Mouse (Mus musculus): ENCODE results near the gene Fndc3b. TPM values are rescaled to one million over a fixed set of nuclear protein-coding genes. Genes with fewer than 3 reads are reported as not detected.

Fndc3b gene
- polyA plus RNA-seq, 1 experiment from 2014 or later: 29.0 TPM

- Histone ChIP-seq H3K4me3 (ENCODE audit: control insufficient read depth in 1 of 2, insufficient read depth in 1 of 2, low read depth in 1 of 2, low read length in 2 of 2) (no peak overlapping the region), H3K4me1 (ENCODE audit: control insufficient read depth in 2 of 2, insufficient read depth in 2 of 2, low read length in 2 of 2) (peaks cover 34 to 73% of the 10 kb centered on the region in 2 experiments), H3K36me3 (ENCODE audit: control insufficient read depth, insufficient read depth, low read length) (peaks cover 9% of the 10 kb centered on the region; the same call in 1 of the 2 replicates), H3K27me3 (ENCODE audit: control insufficient read depth, insufficient read depth, low read length) (no peaks in the 10 kb centered on the region), H3K9ac (ENCODE audit: low read length) (no peak overlapping the region), H3K4me2 (ENCODE audit: low read length) (no peak overlapping the region), H3K9me3 (ENCODE audit: control insufficient read depth, low read length) (no peaks in the 10 kb centered on the region), H3K27ac (replicated peaks in 1 of 2; ENCODE audit: control insufficient read depth in 1 of 2, insufficient read depth in 1 of 2, low read depth in 2 of 2, low read length in 2 of 2) (peak overlapping the region in 1 of 2 experiments; percentile 51; a peak in 1 of 4 replicates)
- no peak for ATAC-seq (ENCODE audit: insufficient number of reproducible peaks, insufficient read depth, low FRiP score, low read depth)
- WGBS: 62% methylated on average over 16 of the region's 16 CpGs
Measured at GRCm38 (mm10) chr3:27695612-27696448, 15.3 kb downstream of the Fndc3b start.

- 0 out of 4 replicates have a peak overlapping the region, but pooled peaks of 1 of the 2 experiments have one; percentile 51 for H3K27ac ChIP-seq (replicated peaks in 1 of 2; ENCODE audit: control insufficient read depth in 1 of 2, insufficient read depth in 1 of 2, low read depth in 2 of 2, low read length in 2 of 2)
- no peaks in the 10 kb centered on the region for H3K27me3 ChIP-seq (ENCODE audit: control insufficient read depth, insufficient read depth, low read length)
- no peaks in the 10 kb centered on the region for H3K9me3 ChIP-seq (ENCODE audit: control insufficient read depth, low read length)
- H3K4me2 ChIP-seq (ENCODE audit: low read length): no peak overlapping the region
- H3K9ac ChIP-seq (ENCODE audit: low read length): no peak overlapping the region
- WGBS: 66% methylated on average over 10 of the region's 10 CpGs
- no peak overlapping the region for H3K4me3 ChIP-seq (ENCODE audit: control insufficient read depth in 1 of 2, insufficient read depth in 1 of 2, low read depth in 1 of 2, low read length in 2 of 2)
- 0 out of 2 replicates have a peak, but pooled peaks have one; percentile 27 for ATAC-seq (ENCODE audit: insufficient number of reproducible peaks, insufficient read depth, low FRiP score, low read depth)
- H3K4me1 ChIP-seq (ENCODE audit: control insufficient read depth in 2 of 2, insufficient read depth in 2 of 2, low read length in 2 of 2): peaks cover 40 to 74% of the 10 kb centered on the region in 2 experiments
- H3K36me3 ChIP-seq (ENCODE audit: control insufficient read depth, insufficient read depth, low read length): peaks cover 9% of the 10 kb centered on the region; the same call in 1 of the 2 replicates
Measured at GRCm38 (mm10) chr3:27694586-27694985, 16.5 kb downstream of the Fndc3b start.

DNA sequence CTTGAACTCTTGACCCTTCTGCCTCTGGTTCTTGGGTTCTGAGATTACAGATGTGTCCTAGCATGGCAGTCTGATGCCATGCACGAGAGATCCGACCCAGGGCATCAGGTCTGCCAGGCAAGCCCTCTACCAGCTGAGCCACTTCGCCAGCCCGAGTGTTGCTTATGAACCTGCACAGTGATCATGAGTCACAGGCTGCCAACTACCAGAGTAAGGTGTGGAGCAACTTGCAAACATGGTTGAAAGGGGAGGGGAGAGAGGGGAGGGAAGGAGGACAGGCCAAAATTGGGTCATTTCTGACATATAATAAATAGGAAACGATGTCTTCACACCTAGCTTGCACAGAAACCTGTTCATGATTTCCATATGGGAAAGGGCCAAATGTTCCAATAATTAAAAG lies 17.0 kb downstream of the Fndc3b start:
- 82% methylated on average over 5 of the region's 5 CpGs for WGBS
- H3K9ac ChIP-seq (ENCODE audit: low read length): no peak overlapping the region

DNA sequence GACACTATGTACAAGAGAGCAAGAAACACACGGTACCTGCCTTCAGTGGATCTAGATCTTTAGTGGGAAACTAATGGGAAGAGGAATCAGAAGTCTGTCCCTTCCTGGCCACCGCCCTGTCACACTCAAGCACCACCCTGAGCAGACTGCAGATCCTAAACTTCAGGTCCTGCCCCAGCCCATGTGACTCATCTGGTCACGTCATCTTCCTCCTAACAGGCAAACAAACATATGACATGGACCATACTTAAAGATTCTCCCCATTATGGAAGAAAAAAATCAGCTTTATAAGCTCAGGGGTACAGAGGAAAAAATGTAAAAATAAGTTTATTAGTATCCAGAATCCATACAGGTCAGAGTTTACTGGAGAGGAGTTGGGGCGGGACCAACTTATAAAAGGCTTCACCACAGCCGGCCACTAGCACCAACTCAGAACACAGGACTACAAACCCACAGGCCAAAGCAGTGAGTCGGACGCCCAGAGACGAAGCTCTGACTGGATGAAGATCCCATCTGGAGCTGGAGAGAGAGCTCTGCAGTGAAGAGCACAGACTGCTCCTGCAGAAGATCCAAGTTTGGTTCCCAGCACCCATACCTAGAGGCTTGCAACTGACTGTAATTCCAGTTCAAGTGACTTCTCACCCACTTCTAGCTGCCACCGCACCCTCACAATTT lies 19.5 kb downstream of the Fndc3b start:
- WGBS: 82% methylated on average over 9 of the region's 9 CpGs
- H3K4me2 ChIP-seq (ENCODE audit: low read length): no peak overlapping the region
- H3K27ac ChIP-seq (replicated peaks in 1 of 2; ENCODE audit: control insufficient read depth in 1 of 2, insufficient read depth in 1 of 2, low read depth in 2 of 2, low read length in 2 of 2): 0 out of 4 replicates have a peak overlapping the region, but pooled peaks of 1 of the 2 experiments have one; percentile 21
- H3K27me3 ChIP-seq (ENCODE audit: control insufficient read depth, insufficient read depth, low read length): no peaks in the 10 kb centered on the region
- no peak overlapping the region for H3K4me3 ChIP-seq (ENCODE audit: control insufficient read depth in 1 of 2, insufficient read depth in 1 of 2, low read depth in 1 of 2, low read length in 2 of 2)
- no peaks in the 10 kb centered on the region for H3K9me3 ChIP-seq (ENCODE audit: control insufficient read depth, low read length)
- no peaks in the 10 kb centered on the region; the same call in 1 of the 2 replicates for H3K36me3 ChIP-seq (ENCODE audit: control insufficient read depth, insufficient read depth, low read length)
- H3K4me1 ChIP-seq (ENCODE audit: control insufficient read depth in 2 of 2, insufficient read depth in 2 of 2, low read length in 2 of 2): peaks cover 47 to 81% of the 10 kb centered on the region in 2 experiments
- ATAC-seq (ENCODE audit: insufficient number of reproducible peaks, insufficient read depth, low FRiP score, low read depth): no peak
- no peak overlapping the region for H3K9ac ChIP-seq (ENCODE audit: low read length)

More for the DNA sequence above, 17.0 kb downstream of the Fndc3b start:
- no peaks in the 10 kb centered on the region for H3K27me3 ChIP-seq (ENCODE audit: control insufficient read depth, insufficient read depth, low read length)
- H3K4me3 ChIP-seq (ENCODE audit: control insufficient read depth in 1 of 2, insufficient read depth in 1 of 2, low read depth in 1 of 2, low read length in 2 of 2): no peak overlapping the region
- H3K9me3 ChIP-seq (ENCODE audit: control insufficient read depth, low read length): no peaks in the 10 kb centered on the region
- no peak overlapping the region for H3K4me2 ChIP-seq (ENCODE audit: low read length)
- ATAC-seq (ENCODE audit: insufficient number of reproducible peaks, insufficient read depth, low FRiP score, low read depth): no peak
- 0 out of 4 replicates have a peak overlapping the region, but pooled peaks of 1 of the 2 experiments have one; percentile 14 for H3K27ac ChIP-seq (replicated peaks in 1 of 2; ENCODE audit: control insufficient read depth in 1 of 2, insufficient read depth in 1 of 2, low read depth in 2 of 2, low read length in 2 of 2)
- H3K4me1 ChIP-seq (ENCODE audit: control insufficient read depth in 2 of 2, insufficient read depth in 2 of 2, low read length in 2 of 2): peaks cover 44 to 79% of the 10 kb centered on the region in 2 experiments
- H3K36me3 ChIP-seq (ENCODE audit: control insufficient read depth, insufficient read depth, low read length): peaks cover 9% of the 10 kb centered on the region; the same call in 1 of the 2 replicates

- 42% methylated on average over 6 of the region's 6 CpGs for WGBS
- ATAC-seq (ENCODE audit: insufficient number of reproducible peaks, insufficient read depth, low FRiP score, low read depth): peak; percentile 74
- H3K9ac ChIP-seq (ENCODE audit: low read length): 0 out of 2 replicates have a peak overlapping the region, but pooled peaks have one; percentile 28
- H3K4me2 ChIP-seq (ENCODE audit: low read length): peak overlapping the region; percentile 49
- peak overlapping the region; percentile 31 to 90 for H3K27ac ChIP-seq (replicated peaks in 1 of 2; ENCODE audit: control insufficient read depth in 1 of 2, insufficient read depth in 1 of 2, low read depth in 2 of 2, low read length in 2 of 2)
- no peaks in the 10 kb centered on the region for H3K27me3 ChIP-seq (ENCODE audit: control insufficient read depth, insufficient read depth, low read length)
- H3K36me3 ChIP-seq (ENCODE audit: control insufficient read depth, insufficient read depth, low read length): peaks cover 3% of the 10 kb centered on the region; the same call in 1 of the 2 replicates
- peaks cover 41 to 76% of the 10 kb centered on the region in 2 experiments for H3K4me1 ChIP-seq (ENCODE audit: control insufficient read depth in 2 of 2, insufficient read depth in 2 of 2, low read length in 2 of 2)
- no peaks in the 10 kb centered on the region for H3K9me3 ChIP-seq (ENCODE audit: control insufficient read depth, low read length)
- H3K4me3 ChIP-seq (ENCODE audit: control insufficient read depth in 1 of 2, insufficient read depth in 1 of 2, low read depth in 1 of 2, low read length in 2 of 2): no peak overlapping the region
Measured at GRCm38 (mm10) chr3:27690030-27690429, 21.1 kb downstream of the Fndc3b start.

DNA sequence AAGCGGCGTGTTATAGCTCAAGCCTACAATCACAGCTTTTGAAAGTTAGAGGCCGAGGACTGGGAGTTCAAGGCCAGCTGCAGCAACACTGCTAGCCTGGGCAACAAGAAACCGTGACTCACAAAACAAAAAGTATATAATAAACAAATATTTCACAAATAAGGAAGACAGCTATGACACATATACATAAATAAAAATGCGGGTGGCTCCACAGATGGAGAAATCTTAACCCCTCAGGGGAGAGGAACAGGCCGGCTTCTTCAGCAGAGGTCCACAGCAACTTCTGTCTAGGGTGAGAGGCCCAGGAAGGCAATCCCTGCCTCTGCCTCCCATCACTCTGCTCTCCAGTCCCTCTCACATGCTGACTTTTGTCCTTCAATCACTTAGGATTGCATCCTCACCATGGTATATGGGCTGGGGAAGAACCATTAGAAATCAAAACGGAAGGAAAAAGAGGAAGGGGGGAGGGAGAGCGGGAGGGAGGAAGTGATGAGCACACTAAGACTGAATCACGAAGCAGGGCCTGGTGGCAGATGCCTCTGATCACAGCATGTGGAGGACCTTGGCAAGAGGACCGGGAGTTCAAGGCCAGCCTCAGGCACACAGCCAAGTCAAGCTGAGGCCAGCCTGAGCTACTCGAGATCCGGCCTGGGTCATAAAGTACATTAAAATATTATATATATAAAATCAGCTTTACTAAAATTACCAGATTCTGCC lies 21.8 kb downstream of the Fndc3b start:
- Histone ChIP-seq H3K4me3 (ENCODE audit: control insufficient read depth in 1 of 2, insufficient read depth in 1 of 2, low read depth in 1 of 2, low read length in 2 of 2) (no peak overlapping the region), H3K27me3 (ENCODE audit: control insufficient read depth, insufficient read depth, low read length) (no peaks in the 10 kb centered on the region), H3K9me3 (ENCODE audit: control insufficient read depth, low read length) (no peaks in the 10 kb centered on the region), H3K9ac (ENCODE audit: low read length) (no peak overlapping the region), H3K27ac (replicated peaks in 1 of 2; ENCODE audit: control insufficient read depth in 1 of 2, insufficient read depth in 1 of 2, low read depth in 2 of 2, low read length in 2 of 2) (peak overlapping the region; percentile 70 to 90), H3K4me1 (ENCODE audit: control insufficient read depth in 2 of 2, insufficient read depth in 2 of 2, low read length in 2 of 2) (peaks cover 38 to 74% of the 10 kb centered on the region in 2 experiments), H3K4me2 (ENCODE audit: low read length) (peak overlapping the region; percentile 49), H3K36me3 (ENCODE audit: control insufficient read depth, insufficient read depth, low read length) (peaks cover 5% of the 10 kb centered on the region; the same call in 1 of the 2 replicates)
- no peak for ATAC-seq (ENCODE audit: insufficient number of reproducible peaks, insufficient read depth, low FRiP score, low read depth)
- 69% methylated on average over 12 of the region's 12 CpGs for WGBS
